Mouse (Mus musculus): ENCODE data around the gene H2al1i. TPM values are rescaled to one million over a fixed set of nuclear protein-coding genes. Genes with fewer than 3 reads are reported as not detected.
"Not testable (repeated sequence)": the region's sequence is repeated elsewhere in the genome, so short reads cannot be mapped to it uniquely, and the experiment has no call there.

The H2al1i gene
- total and polyA plus RNA-seq, 3 experiments = not detected

DNA sequence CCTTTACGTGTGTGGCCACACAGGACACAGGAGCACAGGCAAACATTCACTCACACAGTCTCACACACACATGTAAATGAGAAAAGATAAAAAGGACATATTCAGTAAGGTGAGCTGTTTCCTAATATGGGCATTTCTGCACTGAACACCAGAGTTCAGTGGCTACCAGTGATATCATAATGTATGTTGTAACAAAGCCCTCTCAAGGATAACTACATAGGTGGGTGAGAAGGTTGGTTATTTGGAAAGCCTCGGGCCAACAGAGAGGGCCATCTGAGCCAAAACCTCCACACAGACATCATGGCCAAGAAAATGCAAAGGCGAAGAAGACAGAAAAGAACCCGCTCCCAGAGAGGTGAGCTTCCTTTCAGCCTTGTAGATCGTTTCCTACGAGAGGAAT is 19.1 kb upstream of the H2al1i start, which contains the start of gene H2al1c:
TSS of gene H2al1c (plus strand) at position 301 of the 400 bp plus-strand sequence.
- H3K4me2 ChIP-seq (ENCODE audit: insufficient read depth, low read depth, poor library complexity, severe bottlenecking); H3K4me1 ChIP-seq (ENCODE audit: control insufficient read depth in 1 of 2, insufficient read depth in 2 of 2); H3K4me3 ChIP-seq (replicated peaks in 1 of 3; ENCODE audit: low read depth in 2 of 3, low read length in 2 of 3, poor library complexity in 1 of 3); DNase-seq (ENCODE audit: extremely low read depth); H3K9ac ChIP-seq (ENCODE audit: insufficient read depth, low read depth); H3K79me2 ChIP-seq (replicated peaks; ENCODE audit: control insufficient read depth, extremely low read depth, insufficient read depth, poor library complexity, severe bottlenecking); H3K27me3 ChIP-seq (replicated peaks); in situ Hi-C loops (cut with MboI; ENCODE audit: low pct_ligation_motif_present, low pct_unique_long_range_greater_than_20kb, low sequenced_read_pairs); H3K9me3 ChIP-seq (replicated peaks; ENCODE audit: low read length); H3K27ac ChIP-seq (ENCODE audit: insufficient read depth, low read depth); H3K36me3 ChIP-seq (replicated peaks in 1 of 2; ENCODE audit: control insufficient read depth in 1 of 2, insufficient read depth in 1 of 2, low read length in 1 of 2); dilution Hi-C loops (cut with MboI; ENCODE audit: extremely low pct_ligation_motif_present, extremely low pct_unique_long_range_greater_than_20kb, low sequenced_read_pairs): not testable (repeated sequence)

DNA sequence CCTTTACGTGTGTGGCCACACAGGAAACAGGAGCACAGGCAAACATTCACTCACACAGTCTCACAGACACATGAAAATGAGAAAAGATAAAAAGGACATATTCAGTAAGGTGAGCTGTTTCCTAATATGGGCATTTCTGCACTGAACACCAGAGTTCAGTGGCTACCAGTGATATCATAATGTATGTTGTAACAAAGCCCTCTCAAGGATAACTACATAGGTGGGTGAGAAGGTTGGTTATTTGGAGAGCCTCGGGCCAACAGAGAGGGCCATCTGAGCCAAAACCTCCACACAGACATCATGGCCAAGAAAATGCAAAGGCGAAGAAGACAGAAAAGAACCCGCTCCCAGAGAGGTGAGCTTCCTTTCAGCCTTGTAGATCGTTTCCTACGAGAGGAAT is 15.9 kb upstream of the H2al1i start, which contains the start of gene H2al1d:
TSS of gene H2al1d (plus strand) at position 301 of the 400 bp plus-strand sequence.
- in situ Hi-C loops (cut with MboI; ENCODE audit: low pct_ligation_motif_present, low pct_unique_long_range_greater_than_20kb, low sequenced_read_pairs); H3K36me3 ChIP-seq (replicated peaks in 1 of 2; ENCODE audit: control insufficient read depth in 1 of 2, insufficient read depth in 1 of 2, low read length in 1 of 2); H3K9me3 ChIP-seq (replicated peaks; ENCODE audit: low read length); H3K79me2 ChIP-seq (replicated peaks; ENCODE audit: control insufficient read depth, extremely low read depth, insufficient read depth, poor library complexity, severe bottlenecking); H3K4me2 ChIP-seq (ENCODE audit: insufficient read depth, low read depth, poor library complexity, severe bottlenecking); H3K27ac ChIP-seq (ENCODE audit: insufficient read depth, low read depth); H3K27me3 ChIP-seq (replicated peaks); dilution Hi-C loops (cut with MboI; ENCODE audit: extremely low pct_ligation_motif_present, extremely low pct_unique_long_range_greater_than_20kb, low sequenced_read_pairs); DNase-seq (ENCODE audit: extremely low read depth); H3K4me3 ChIP-seq (replicated peaks in 1 of 3; ENCODE audit: low read depth in 2 of 3, low read length in 2 of 3, poor library complexity in 1 of 3); H3K4me1 ChIP-seq (ENCODE audit: control insufficient read depth in 1 of 2, insufficient read depth in 2 of 2); H3K9ac ChIP-seq (ENCODE audit: insufficient read depth, low read depth): not testable (repeated sequence)

DNA sequence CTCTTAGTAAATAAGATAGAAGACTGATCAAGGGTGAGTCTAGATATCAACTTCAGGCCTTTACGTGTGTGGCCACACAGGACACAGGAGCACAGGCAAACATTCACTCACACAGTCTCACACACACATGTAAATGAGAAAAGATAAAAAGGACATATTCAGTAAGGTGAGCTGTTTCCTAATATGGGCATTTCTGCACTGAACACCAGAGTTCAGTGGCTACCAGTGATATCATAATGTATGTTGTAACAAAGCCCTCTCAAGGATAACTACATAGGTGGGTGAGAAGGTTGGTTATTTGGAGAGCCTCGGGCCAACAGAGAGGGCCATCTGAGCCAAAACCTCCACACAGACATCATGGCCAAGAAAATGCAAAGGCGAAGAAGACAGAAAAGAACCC is 12.8 kb upstream of the H2al1i start, which contains the start of gene H2al1e:
TSS of gene H2al1e (plus strand) at position 301 of the 400 bp plus-strand sequence.
- H3K36me3 ChIP-seq (replicated peaks in 1 of 2; ENCODE audit: control insufficient read depth in 1 of 2, insufficient read depth in 1 of 2, low read length in 1 of 2); H3K9ac ChIP-seq (ENCODE audit: insufficient read depth, low read depth); H3K4me2 ChIP-seq (ENCODE audit: insufficient read depth, low read depth, poor library complexity, severe bottlenecking); H3K9me3 ChIP-seq (replicated peaks; ENCODE audit: low read length); H3K27ac ChIP-seq (ENCODE audit: insufficient read depth, low read depth); dilution Hi-C loops (cut with MboI; ENCODE audit: extremely low pct_ligation_motif_present, extremely low pct_unique_long_range_greater_than_20kb, low sequenced_read_pairs); H3K79me2 ChIP-seq (replicated peaks; ENCODE audit: control insufficient read depth, extremely low read depth, insufficient read depth, poor library complexity, severe bottlenecking); H3K27me3 ChIP-seq (replicated peaks); DNase-seq (ENCODE audit: extremely low read depth); H3K4me1 ChIP-seq (ENCODE audit: control insufficient read depth in 1 of 2, insufficient read depth in 2 of 2); in situ Hi-C loops (cut with MboI; ENCODE audit: low pct_ligation_motif_present, low pct_unique_long_range_greater_than_20kb, low sequenced_read_pairs); H3K4me3 ChIP-seq (replicated peaks in 1 of 3; ENCODE audit: low read depth in 2 of 3, low read length in 2 of 3, poor library complexity in 1 of 3): not testable (repeated sequence)

DNA sequence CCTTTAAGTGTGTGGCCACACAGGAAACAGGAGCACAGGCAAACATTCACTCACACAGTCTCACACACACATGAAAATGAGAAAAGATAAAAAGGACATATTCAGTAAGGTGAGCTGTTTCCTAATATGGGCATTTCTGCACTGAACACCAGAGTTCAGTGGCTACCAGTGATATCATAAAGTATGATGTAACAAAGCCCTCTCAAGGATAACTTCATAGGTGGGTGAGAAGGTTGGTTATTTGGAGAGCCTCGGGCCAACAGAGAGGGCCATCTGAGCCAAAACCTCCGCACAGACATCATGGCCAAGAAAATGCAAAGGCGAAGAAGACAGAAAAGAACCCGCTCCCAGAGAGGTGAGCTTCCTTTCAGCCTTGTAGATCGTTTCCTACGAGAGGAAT is 9.6 kb upstream of the H2al1i start, which contains the start of gene H2al1f:
TSS of gene H2al1f (plus strand) at position 301 of the 400 bp plus-strand sequence.
- H3K79me2 ChIP-seq (replicated peaks; ENCODE audit: control insufficient read depth, extremely low read depth, insufficient read depth, poor library complexity, severe bottlenecking); H3K27ac ChIP-seq (ENCODE audit: insufficient read depth, low read depth); H3K4me1 ChIP-seq (ENCODE audit: control insufficient read depth in 1 of 2, insufficient read depth in 2 of 2); H3K4me3 ChIP-seq (replicated peaks in 1 of 3; ENCODE audit: low read depth in 2 of 3, low read length in 2 of 3, poor library complexity in 1 of 3); dilution Hi-C loops (cut with MboI; ENCODE audit: extremely low pct_ligation_motif_present, extremely low pct_unique_long_range_greater_than_20kb, low sequenced_read_pairs); H3K9ac ChIP-seq (ENCODE audit: insufficient read depth, low read depth); H3K36me3 ChIP-seq (replicated peaks in 1 of 2; ENCODE audit: control insufficient read depth in 1 of 2, insufficient read depth in 1 of 2, low read length in 1 of 2); in situ Hi-C loops (cut with MboI; ENCODE audit: low pct_ligation_motif_present, low pct_unique_long_range_greater_than_20kb, low sequenced_read_pairs); DNase-seq (ENCODE audit: extremely low read depth); H3K9me3 ChIP-seq (replicated peaks; ENCODE audit: low read length); H3K4me2 ChIP-seq (ENCODE audit: insufficient read depth, low read depth, poor library complexity, severe bottlenecking); H3K27me3 ChIP-seq (replicated peaks): not testable (repeated sequence)

DNA sequence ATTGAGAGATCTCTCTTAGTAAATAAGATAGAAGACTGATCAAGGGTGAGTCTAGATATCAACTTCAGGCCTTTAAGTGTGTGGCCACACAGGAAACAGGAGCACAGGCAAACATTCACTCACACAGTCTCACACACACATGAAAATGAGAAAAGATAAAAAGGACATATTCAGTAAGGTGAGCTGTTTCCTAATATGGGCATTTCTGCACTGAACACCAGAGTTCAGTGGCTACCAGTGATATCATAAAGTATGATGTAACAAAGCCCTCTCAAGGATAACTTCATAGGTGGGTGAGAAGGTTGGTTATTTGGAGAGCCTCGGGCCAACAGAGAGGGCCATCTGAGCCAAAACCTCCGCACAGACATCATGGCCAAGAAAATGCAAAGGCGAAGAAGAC is 6.5 kb upstream of the H2al1i start, which contains the start of gene H2al1g:
TSS of gene H2al1g (plus strand) at position 301 of the 400 bp plus-strand sequence.
- H3K4me1 ChIP-seq (ENCODE audit: control insufficient read depth in 1 of 2, insufficient read depth in 2 of 2); H3K9me3 ChIP-seq (replicated peaks; ENCODE audit: low read length); H3K27ac ChIP-seq (ENCODE audit: insufficient read depth, low read depth); DNase-seq (ENCODE audit: extremely low read depth); H3K4me3 ChIP-seq (replicated peaks in 1 of 3; ENCODE audit: low read depth in 2 of 3, low read length in 2 of 3, poor library complexity in 1 of 3); in situ Hi-C loops (cut with MboI; ENCODE audit: low pct_ligation_motif_present, low pct_unique_long_range_greater_than_20kb, low sequenced_read_pairs); H3K27me3 ChIP-seq (replicated peaks); H3K4me2 ChIP-seq (ENCODE audit: insufficient read depth, low read depth, poor library complexity, severe bottlenecking); dilution Hi-C loops (cut with MboI; ENCODE audit: extremely low pct_ligation_motif_present, extremely low pct_unique_long_range_greater_than_20kb, low sequenced_read_pairs); H3K36me3 ChIP-seq (replicated peaks in 1 of 2; ENCODE audit: control insufficient read depth in 1 of 2, insufficient read depth in 1 of 2, low read length in 1 of 2); H3K79me2 ChIP-seq (replicated peaks; ENCODE audit: control insufficient read depth, extremely low read depth, insufficient read depth, poor library complexity, severe bottlenecking); H3K9ac ChIP-seq (ENCODE audit: insufficient read depth, low read depth): not testable (repeated sequence)

DNA sequence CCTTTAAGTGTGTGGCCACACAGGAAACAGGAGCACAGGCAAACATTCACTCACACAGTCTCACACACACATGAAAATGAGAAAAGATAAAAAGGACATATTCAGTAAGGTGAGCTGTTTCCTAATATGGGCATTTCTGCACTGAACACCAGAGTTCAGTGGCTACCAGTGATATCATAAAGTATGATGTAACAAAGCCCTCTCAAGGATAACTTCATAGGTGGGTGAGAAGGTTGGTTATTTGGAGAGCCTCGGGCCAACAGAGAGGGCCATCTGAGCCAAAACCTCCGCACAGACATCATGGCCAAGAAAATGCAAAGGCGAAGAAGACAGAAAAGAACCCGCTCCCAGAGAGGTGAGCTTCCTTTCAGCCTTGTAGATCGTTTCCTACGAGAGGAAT is 3.3 kb upstream of the H2al1i start, which contains the start of gene H2al1h:
TSS of gene H2al1h (plus strand) at position 301 of the 400 bp plus-strand sequence.
- H3K27ac ChIP-seq (ENCODE audit: insufficient read depth, low read depth); H3K4me1 ChIP-seq (ENCODE audit: control insufficient read depth in 1 of 2, insufficient read depth in 2 of 2); dilution Hi-C loops (cut with MboI; ENCODE audit: extremely low pct_ligation_motif_present, extremely low pct_unique_long_range_greater_than_20kb, low sequenced_read_pairs); H3K9ac ChIP-seq (ENCODE audit: insufficient read depth, low read depth); DNase-seq (ENCODE audit: extremely low read depth); H3K4me3 ChIP-seq (replicated peaks in 1 of 3; ENCODE audit: low read depth in 2 of 3, low read length in 2 of 3, poor library complexity in 1 of 3); H3K27me3 ChIP-seq (replicated peaks); H3K9me3 ChIP-seq (replicated peaks; ENCODE audit: low read length); H3K4me2 ChIP-seq (ENCODE audit: insufficient read depth, low read depth, poor library complexity, severe bottlenecking); H3K79me2 ChIP-seq (replicated peaks; ENCODE audit: control insufficient read depth, extremely low read depth, insufficient read depth, poor library complexity, severe bottlenecking); H3K36me3 ChIP-seq (replicated peaks in 1 of 2; ENCODE audit: control insufficient read depth in 1 of 2, insufficient read depth in 1 of 2, low read length in 1 of 2); in situ Hi-C loops (cut with MboI; ENCODE audit: low pct_ligation_motif_present, low pct_unique_long_range_greater_than_20kb, low sequenced_read_pairs): not testable (repeated sequence)
